Mouse (Mus musculus) 3134 (cell line): ENCODE measurements around the gene 5730522E02Rik.

Source experiments
- DNase-seq: peaks from one replicate; pipeline ENCODE4 v3.0.0-alpha.2; 2011; ENCODE audit warnings: low spot score; ENCODE audit not compliant: insufficient read length; ENCODE audit errors: extremely low read depth

5730522E02Rik gene

DNA sequence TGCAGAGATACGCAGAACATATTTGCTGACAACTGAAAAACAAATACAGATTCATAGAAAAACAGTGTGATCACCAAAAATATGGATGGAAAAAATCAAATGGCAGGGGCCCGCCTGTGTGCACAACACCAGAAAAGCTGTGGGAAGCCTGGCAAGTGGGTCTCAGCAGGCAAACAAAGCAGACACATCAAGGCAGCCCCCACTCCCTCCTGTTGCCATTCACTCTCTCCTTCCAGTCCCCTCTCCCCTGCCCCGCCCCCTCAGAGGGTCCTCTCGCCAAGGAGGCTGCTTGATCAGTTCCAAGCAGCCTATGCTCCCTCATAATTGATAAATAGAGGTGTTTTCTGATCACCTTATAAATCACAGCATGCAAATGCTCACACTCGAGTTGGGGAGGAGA lies 357.5 kb downstream of the 5730522E02Rik start:
- DNase-seq: no peak

DNA sequence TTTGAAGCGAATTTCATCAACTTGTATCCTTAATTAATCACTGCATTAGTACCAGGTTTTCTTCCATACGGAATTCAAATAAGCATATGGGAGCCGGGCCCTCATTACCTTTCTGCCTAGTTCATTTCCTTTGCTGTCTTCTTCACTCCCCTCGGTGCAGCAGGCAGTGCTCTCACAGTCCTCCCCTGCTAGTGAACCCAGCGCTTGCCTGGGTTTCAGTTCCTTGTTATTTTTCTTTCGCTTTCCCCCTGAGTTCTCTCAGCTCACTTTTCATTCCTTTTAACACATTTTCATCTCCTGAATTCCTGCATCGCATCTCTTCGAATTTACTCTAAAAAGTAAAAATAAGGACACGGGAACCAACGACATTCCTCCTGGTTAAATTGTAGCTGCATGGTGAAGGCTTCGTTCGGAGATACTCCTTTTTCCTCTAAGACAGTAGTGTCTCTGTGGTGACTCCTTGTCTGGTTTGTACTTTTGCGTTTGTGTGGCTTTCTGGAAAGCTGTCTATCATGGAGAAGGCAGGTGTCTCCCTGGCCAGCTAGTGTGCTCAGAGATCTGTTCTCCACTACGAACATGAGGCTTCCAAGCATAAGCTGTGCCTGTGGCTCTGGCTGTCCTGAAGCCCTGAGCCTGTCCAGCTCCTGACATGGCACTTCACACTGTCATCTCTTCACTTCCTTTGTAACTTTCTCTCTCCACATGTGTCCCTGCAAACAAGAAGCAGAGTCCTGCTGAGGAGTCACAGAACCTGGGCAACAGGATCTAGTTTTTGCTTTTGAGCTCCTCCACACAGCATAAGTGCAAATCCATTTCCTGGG lies 361.5 kb downstream of the 5730522E02Rik start:
- no peak for DNase-seq

DNA sequence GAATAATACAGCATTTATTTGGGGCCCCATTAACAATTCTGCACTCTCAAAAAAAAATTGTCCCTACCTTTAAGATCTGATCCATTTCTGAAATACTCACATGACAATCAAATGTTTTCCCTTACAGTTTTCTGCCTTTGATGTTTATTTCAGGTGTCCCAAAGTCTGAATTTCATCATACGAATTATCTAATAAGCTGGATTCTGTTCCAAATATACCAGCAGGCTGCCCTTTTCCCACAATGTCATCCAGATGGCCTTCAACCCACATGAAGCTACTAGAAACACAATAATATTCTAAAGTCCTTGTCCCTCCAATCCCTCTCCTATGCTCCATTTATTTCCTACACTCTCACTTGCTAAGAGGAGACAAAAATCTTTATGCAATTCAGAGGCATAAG lies 372.1 kb downstream of the 5730522E02Rik start:
- no peak for DNase-seq

DNA sequence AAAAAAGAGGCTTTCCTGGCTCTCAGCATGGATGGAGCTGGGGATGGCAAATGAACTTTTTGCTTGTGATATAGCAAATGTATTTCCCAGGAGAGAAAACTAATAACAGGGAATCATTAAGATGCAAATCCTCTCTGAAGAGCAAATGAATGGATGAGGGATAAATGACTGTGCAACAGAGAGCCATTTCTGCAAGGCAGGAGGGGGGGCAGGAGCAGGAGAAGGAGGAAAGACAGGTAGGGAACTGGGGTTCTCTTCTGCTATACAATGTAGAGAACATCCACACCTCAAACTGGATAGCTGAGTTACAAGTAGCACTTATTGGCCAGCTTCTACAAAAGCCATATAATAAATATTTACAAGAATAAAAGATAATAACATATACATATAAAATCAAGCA lies 390.8 kb downstream of the 5730522E02Rik start:
- DNase-seq: no peak

DNA sequence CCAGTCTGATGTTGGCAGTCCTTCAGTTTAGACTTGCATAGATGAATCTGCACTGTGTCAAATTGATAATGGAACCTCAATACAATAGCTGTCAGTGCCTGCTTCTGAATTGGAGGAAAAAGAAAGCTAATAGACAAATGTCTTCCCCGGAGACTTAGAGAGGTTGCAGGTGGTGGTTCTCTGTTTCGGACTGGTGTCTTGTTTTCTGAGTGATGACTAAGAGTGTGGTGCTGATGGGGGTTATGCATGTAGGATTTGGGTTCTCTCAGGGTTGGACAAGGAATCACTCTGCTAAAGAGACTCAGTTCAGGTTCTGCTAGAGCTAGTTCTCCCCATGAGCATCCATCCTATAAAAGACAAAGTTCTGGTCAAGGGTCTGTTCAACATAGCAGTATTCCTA lies 397.1 kb downstream of the 5730522E02Rik start:
- no peak for DNase-seq

DNA sequence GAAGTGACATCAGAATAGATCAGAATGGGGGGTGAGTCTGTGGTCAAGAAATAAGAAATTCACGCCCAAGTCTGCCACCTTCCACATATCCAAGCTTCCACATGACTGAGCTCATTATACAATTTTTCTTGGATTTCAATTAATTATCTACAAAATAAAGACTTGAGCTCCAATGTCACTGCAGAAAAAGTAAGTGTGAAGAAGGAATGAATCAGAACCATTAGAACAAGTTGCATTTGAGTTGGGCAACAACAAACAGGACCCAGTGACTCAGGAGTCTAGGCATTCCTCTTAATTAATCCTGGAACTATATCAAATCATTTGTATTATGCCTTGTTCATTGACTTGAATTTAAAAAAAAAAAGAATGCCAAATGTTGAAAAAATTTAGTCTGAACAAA lies 422.9 kb downstream of the 5730522E02Rik start:
- no peak for DNase-seq

DNA sequence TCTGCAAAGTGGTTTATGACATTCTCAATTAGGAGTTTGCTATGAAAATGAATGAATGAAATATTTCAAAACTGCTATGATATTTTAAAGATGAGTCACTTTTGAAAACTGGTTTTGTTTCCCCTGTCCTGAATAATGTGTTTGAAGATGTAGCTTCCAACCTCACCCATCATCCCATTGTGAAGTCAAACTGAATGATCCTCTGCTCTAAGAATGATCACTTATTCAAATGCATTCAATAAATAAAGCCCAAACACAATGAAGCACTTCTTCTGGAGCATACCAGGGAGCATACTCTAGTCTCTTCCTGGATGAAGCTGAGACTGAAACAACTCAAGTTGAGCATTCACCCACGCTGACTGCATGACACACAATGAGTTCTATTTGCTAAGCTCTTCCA lies 438.3 kb downstream of the 5730522E02Rik start:
- DNase-seq: no peak

DNA sequence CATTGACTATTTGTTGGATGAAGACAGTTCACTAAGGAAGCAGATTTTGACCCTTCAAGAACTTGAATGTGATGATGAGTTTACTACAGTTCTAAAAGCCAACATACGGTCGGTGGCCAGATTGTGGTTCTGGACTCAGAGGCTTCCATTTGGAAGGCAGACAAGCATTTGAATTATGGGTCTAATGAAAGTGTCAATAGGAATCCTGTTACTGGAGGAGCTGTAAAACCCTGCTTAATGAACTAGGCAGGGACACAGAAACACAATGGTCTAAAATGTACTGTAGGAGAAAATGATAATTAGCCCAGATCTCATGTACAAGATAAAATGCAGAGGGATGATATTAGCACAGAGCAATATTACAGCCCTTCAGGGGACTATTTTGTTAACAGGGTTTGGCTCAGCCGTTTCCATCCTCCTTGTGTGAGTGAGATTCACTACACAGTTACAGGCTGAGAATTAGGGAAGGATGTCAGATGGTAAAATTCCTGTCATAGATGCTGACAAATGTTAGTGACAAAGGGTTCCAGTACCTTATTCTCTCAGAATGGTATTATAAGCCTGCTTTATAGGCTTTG lies 439.5 kb downstream of the 5730522E02Rik start:
- DNase-seq: no peak

DNA sequence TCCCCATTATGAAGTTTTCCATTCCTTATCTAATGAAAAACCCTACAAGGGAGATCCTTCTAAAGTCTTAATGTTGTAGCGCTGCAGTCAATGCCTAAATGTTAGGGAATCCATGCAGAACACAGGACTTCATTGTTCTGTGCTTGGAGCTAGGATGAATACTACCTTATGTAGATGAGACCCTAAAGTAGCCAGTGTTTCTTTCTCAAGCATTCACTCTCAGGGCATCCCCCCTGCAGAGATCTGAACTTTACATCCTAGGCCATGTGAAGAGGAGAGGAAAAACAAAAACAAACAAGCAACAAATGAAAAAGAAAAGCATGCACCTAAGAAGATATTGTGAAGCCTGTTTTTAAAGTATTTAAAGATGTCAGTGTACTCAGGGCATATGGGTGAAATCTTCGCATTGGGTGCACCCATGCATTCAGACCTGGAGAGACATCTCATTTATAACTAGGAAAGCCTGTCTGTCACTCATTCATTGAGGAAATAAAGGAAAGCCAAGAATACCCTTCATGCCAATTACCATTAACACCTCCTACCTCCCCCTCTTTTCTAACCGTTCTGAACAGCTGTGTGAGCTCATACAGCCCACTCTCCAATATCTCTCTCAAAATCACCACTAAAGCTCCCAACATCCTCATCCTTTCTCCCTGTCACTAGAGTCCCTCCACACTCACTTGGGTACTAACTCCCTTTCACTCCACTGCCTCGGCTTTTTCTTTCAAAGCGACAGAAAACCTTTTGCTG lies 442.8 kb downstream of the 5730522E02Rik start:
- DNase-seq: no peak

DNA sequence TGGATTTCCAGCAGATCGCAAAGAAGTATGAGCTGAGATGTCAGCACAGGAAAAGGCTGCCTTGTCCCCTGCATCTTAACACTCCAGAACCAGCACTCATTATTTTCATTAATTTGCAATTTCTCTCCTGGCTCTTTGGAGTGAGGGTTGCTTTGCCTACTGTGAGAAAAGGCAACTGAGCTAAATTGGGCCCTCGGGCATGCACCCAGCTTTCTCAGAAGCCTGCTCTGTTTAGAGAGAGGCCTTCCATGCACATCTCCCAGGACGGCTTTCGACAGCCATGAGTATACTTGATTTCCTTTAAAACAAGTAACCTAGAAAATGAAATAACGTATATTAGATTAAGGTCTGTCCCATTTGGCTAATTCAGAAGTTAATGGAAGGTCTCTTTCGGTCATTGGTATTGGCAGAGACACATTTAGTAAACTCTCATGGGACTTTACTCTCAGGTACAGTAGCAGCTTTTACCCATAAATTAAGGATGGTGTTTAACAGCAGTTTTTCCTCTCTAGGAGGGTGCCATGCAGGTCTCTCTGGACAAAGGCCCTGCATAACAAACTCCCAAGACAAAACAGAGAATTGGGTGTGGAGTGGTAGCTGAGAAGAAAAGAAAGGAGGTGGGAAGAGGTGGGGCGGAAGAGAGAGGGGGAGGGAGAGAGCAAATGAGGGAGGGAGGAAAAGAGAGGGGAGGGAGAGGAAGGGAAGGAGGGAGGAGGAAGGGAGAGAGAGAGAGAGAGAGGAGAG lies 457.2 kb downstream of the 5730522E02Rik start:
- DNase-seq: no peak

DNA sequence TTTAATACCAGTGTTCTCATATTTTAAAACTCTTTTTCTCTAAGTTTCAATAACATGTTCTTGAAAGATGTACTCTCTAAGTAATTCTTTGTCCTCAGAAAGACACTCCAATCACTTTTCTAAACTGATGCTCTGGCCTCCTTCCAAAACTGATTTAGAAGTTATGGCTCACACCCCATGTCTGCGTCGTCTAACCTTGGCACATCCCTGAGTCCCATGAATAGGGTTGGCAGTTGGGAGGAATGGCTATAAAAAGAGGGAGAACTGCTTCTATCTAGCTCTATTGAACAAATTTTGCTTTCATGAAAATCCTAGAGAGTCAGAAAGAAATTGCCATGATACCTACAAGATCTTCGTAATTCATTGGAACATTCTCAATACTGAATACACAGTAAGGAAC lies 458.1 kb downstream of the 5730522E02Rik start:
- no peak for DNase-seq

DNA sequence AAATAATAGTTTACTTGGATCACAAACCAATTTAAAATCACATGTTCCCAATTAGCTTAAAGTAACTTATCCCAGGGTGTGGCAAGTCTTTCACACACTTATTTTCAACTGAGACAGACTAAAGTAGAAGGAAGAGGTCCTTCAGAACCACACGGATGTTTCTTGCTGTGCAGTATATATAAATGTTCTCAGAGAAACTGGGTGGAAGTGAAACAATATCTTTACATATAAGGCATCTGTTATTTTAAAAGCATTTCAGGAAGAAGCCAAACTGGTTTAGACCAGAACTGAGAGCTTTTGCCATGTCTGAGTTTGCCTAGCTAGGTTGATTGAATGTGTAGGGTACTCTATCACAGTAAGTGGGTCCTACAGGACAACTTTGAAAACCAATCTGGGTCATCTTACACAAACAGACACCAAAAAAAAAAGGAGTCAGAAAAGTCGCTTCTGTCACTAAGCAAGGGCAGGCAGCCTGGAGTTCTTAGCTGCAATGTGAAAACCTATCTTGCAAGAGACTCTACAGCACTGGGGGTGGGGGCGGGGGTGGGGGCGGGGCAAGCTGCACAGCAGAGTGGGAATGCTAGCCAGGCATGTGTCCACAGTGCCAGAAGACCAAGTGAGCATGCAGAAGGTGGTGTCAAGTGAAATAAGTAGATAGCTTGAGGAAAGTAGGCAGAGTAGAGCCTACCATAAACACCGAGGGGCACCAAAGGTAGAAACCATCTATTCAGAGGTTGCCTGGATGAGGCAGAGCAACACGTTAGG lies 463.3 kb downstream of the 5730522E02Rik start:
- no peak for DNase-seq

DNA sequence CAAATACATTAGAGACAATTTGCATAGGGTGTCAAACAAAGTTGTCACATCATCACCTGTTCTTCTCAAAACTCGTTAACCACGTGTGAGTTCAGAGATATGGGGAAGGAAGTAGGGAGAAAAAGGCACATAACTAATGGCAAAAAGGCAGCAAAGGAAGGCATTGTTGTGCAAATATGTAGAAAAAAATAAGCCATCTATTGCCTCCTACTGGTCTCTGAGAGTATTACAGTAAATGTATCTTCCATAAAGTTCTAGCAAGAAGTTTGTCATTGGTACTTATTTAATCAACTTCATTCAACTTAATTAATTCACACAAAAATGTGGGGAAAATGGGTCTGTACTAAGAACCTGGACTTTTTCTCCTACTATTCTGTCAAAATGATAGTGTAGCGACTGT lies 466.9 kb downstream of the 5730522E02Rik start:
- no peak for DNase-seq

DNA sequence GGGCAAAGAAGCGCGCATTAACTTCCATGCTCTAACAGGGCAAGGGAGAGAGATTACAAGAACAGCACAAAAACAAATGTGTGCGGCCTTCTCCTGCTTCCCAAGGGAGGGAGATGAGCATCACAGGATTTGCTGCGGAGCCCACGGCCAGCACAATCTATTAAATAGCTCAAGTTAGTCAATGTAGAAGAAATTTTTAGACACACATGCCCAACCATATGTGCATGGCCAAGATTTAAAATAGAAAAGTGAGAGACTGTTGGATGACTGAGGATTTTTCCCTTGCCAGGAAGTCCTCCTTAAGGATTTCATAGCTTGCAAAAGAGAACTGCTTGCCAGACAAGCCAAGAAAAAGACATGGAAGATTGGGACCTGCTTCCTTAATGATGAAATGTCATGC lies 473.3 kb downstream of the 5730522E02Rik start:
- DNase-seq: no peak

DNA sequence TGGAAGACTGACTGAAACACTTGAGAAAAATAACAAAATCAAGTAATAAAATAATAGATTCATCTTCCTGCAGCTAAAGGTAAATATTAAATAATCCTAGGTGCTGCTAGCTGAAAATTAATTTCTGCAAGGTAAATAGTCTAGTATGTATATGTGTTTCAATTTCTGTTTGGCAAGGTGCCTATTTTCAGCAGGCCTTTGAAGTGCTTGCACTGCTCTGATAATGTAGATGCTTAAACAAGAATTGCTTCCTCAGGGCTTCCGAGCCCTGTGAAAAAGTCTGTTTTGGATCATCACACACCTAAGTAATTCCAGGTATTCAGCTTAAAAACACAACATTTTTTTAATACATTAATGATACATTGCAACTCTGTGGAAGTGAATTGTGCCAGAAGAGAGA lies 481.1 kb downstream of the 5730522E02Rik start:
- DNase-seq: no peak

DNA sequence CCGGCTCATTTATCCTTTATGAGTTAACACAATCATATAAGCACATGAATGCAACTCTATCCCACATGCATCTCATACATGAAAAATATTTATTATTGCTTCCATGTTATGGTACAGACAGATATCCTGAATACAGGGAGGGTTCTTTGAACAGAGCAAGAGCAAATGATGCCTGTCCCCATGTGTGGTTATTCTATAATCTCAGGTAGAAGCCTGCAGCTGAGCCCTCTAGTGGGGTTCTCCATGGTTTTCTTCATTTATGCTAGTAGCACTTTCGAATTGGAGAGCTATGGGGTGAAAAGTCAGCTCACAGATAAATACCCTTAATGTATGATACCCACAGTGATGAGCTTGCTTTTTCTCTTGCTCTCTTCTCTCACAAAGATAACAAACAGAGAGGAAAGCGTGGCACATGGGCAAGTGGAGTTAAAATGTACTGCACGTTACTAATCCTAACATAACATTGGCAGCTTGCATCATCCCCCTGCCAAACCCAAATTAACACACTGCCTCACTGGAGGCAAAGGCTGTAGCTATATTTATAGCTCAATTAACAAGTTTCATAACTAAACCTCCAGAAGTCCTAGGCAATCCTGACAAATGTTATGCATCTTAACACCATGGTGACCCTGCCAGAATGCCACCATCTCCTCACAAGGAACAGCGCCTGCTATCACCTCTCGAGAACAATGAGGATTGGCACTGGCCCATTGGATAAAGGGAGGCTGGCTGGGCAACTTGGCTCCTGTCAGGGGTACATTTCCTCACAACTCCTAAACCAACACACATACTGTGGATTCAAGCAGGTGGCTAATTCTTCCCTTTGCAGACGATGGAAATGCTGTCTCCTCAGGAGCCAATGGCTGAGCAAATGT lies 494.9 kb downstream of the 5730522E02Rik start:
- DNase-seq: no peak

DNA sequence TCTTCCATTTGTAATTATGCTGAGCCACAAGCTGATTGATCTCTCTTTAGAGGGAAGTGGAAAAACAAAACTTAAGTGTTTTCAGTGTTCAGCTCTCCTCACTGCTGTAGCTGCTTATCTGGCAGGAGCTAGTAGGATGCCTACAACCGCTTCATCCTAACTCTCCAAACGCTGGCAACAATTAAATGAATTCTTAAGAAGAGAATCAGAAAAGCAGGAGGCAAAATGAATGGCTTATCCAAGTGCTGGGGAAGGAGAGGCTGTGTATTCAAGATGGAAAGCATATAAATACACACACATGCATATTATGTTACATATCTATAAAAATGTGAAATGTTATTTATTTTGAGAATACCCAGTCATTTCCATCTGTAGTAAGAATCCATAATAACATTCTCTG lies 500.0 kb downstream of the 5730522E02Rik start:
- DNase-seq: no peak

DNA sequence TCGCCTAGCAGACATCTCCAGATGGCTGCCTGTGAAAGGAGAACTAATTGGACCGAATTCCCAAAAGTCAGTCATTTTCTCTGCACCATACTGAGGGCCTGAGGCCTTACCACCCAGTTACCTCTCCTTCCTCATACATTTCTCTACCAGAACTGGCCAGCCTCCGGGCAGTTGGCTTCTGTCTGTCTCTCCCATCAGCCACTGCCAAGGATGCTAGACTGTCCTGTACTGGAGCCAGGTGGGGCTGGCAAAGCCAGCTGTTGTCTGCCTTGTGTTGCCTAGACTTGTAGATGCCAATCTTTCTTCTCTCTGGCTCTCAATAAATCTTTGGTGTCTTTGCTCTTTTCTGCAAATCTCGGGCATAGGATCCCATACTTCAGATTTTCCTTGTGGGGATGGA lies 500.7 kb downstream of the 5730522E02Rik start:
- no peak for DNase-seq
